Mouse (Mus musculus) CH12.LX (cell line): ENCODE measurements around the gene Wnk4. TPM values are rescaled to one million over a fixed set of nuclear protein-coding genes. Genes with fewer than 3 reads are reported as not detected.

Experiments
- DNase-seq: peaks from one replicate; pipeline ENCODE4 v3.0.0-alpha.2; 2013; ENCODE audit errors: extremely low read depth
- H3K27ac ChIP-seq: 2 replicates; pipeline ENCODE4 v1.5.1; 2012; ENCODE audit warnings: low read depth, mild to moderate bottlenecking, control low read depth, moderate library complexity; ENCODE audit not compliant: insufficient read depth
- H3K27me3 ChIP-seq: replicated peaks from 2 replicates; pipeline ENCODE3; 2012; ENCODE audit warnings: inconsistent platforms
- H3K36me3 ChIP-seq, 2 experiments: replicated peaks in 1 of 2; 2 replicates each; pipeline versions ENCODE3 to v1.6.1; 2012; ENCODE audit warnings: inconsistent platforms in 1 of 2, low read length in 1 of 2, mild to moderate bottlenecking in 1 of 2, mixed read lengths in 1 of 2, moderate library complexity in 1 of 2; ENCODE audit not compliant: control insufficient read depth in 1 of 2, insufficient read depth in 1 of 2
- H3K4me1 ChIP-seq, 2 experiments: 2 replicates each; pipeline ENCODE4 v1.6.1; 2012; ENCODE audit warnings: inconsistent platforms in 1 of 2, moderate library complexity in 1 of 2; ENCODE audit not compliant: insufficient read depth in 2 of 2, control insufficient read depth in 1 of 2
- H3K4me2 ChIP-seq: 2 replicates; pipeline ENCODE4 v1.6.1; 2012; ENCODE audit warnings: low read depth, mild to moderate bottlenecking, control low read depth; ENCODE audit not compliant: poor library complexity, insufficient read depth, severe bottlenecking
- H3K4me3 ChIP-seq, 3 experiments: fragments of 150-350 bp in 1 of 3; sonication (generic) in 1 of 3; replicated peaks in 1 of 3; 2 replicates each; pipeline versions ENCODE3 to v1.5.1; 2011 to 2012; ENCODE audit warnings: low read depth in 2 of 3, low read length in 2 of 3, mild to moderate bottlenecking in 2 of 3, moderate library complexity in 2 of 3, control low read depth in 1 of 3, improper control_type of control experiment in 1 of 3, inconsistent platforms in 1 of 3, mixed read lengths in 1 of 3; ENCODE audit not compliant: poor library complexity in 1 of 3
- H3K79me2 ChIP-seq: replicated peaks from 2 replicates; pipeline ENCODE4 v1.6.1; 2012; ENCODE audit warnings: mild to moderate bottlenecking, moderate library complexity; ENCODE audit not compliant: control insufficient read depth, poor library complexity, insufficient read depth, severe bottlenecking; ENCODE audit errors: extremely low read depth
- H3K9ac ChIP-seq: 2 replicates; pipeline ENCODE4 v1.6.1; 2012; ENCODE audit warnings: low read depth, mild to moderate bottlenecking, control low read depth, moderate library complexity; ENCODE audit not compliant: insufficient read depth
- H3K9me3 ChIP-seq: replicated peaks from 2 replicates; pipeline ENCODE3; 2012; ENCODE audit warnings: low read length, inconsistent platforms, mixed read lengths
- CHD1 ChIP-seq: IDR thresholded peaks from 2 replicates; pipeline ENCODE4 v1.6.1; 2012; ENCODE audit warnings: low read depth, low read length, improper control_type of control experiment, inconsistent platforms
- CHD2 ChIP-seq: IDR thresholded peaks from 2 replicates; pipeline ENCODE4 v1.6.1; 2011; ENCODE audit warnings: low read length, improper control_type of control experiment
- E2F4 ChIP-seq: IDR thresholded peaks from 2 replicates; pipeline ENCODE4 v1.6.1; 2011; ENCODE audit warnings: low read depth, low read length, improper control_type of control experiment; ENCODE audit not compliant: insufficient replicate concordance
- ELF1 ChIP-seq: IDR thresholded peaks from 2 replicates; pipeline ENCODE4 v1.6.1; 2014; ENCODE audit warnings: low read depth, mild to moderate bottlenecking, inconsistent platforms, low read length, improper control_type of control experiment
- EP300 ChIP-seq: IDR thresholded peaks from 2 replicates; pipeline ENCODE4 v1.6.1; 2011; ENCODE audit warnings: low read length, improper control_type of control experiment
- ETS1 ChIP-seq: conservative IDR thresholded peaks from 2 replicates; pipeline ENCODE4 v1.6.1; 2012; ENCODE audit warnings: low read depth, mild to moderate bottlenecking, inconsistent platforms, low read length, improper control_type of control experiment, moderate library complexity
- GABPA ChIP-seq: IDR thresholded peaks from 2 replicates; pipeline ENCODE4 v1.6.1; 2012; ENCODE audit warnings: low read depth, low read length, improper control_type of control experiment, inconsistent platforms; ENCODE audit not compliant: insufficient replicate concordance
- IRF4 ChIP-seq: IDR thresholded peaks from 2 replicates; pipeline ENCODE4 v1.6.1; 2014; ENCODE audit warnings: low read depth, mild to moderate bottlenecking, inconsistent platforms, low read length, improper control_type of control experiment
- JUN ChIP-seq: IDR thresholded peaks from 2 replicates; pipeline ENCODE4 v1.6.1; 2011; ENCODE audit warnings: low read depth, mild to moderate bottlenecking, low read length, improper control_type of control experiment, moderate library complexity; ENCODE audit not compliant: insufficient read depth
- JUND ChIP-seq: conservative IDR thresholded peaks from 2 replicates; pipeline ENCODE4 v1.6.1; 2011; ENCODE audit warnings: low read depth, low read length, improper control_type of control experiment
- KAT2A ChIP-seq: IDR thresholded peaks from 2 replicates; pipeline ENCODE4 v1.6.1; 2012; ENCODE audit warnings: low read length, improper control_type of control experiment, inconsistent platforms; ENCODE audit not compliant: insufficient replicate concordance
- MAFK ChIP-seq: IDR thresholded peaks from 2 replicates; pipeline ENCODE4 v1.6.1; 2011; ENCODE audit warnings: low read length, improper control_type of control experiment; ENCODE audit not compliant: insufficient replicate concordance
- MEF2A ChIP-seq: IDR thresholded peaks from 2 replicates; pipeline ENCODE4 v1.6.1; 2014; ENCODE audit warnings: low read depth, mild to moderate bottlenecking, inconsistent platforms, low read length, improper control_type of control experiment, borderline replicate concordance
- MYC ChIP-seq: IDR thresholded peaks from 2 replicates; pipeline ENCODE4 v1.6.1; 2011; ENCODE audit warnings: low read depth, mild to moderate bottlenecking, improper control_type of control experiment, low read length
- POLR2A ChIP-seq: IDR thresholded peaks from 2 replicates; pipeline ENCODE4 v1.6.1; 2011; ENCODE audit warnings: low read depth, mild to moderate bottlenecking, improper control_type of control experiment, low read length
- POLR2AphosphoS2 ChIP-seq: IDR thresholded peaks from 2 replicates; pipeline ENCODE4 v1.6.1; 2011; ENCODE audit warnings: low read depth, low read length, improper control_type of control experiment
- RAD21 ChIP-seq: IDR thresholded peaks from 2 replicates; pipeline ENCODE4 v1.6.1; 2011; ENCODE audit warnings: low read depth, mild to moderate bottlenecking, low read length, improper control_type of control experiment, moderate library complexity
- SIN3A ChIP-seq: IDR thresholded peaks from 2 replicates; pipeline ENCODE4 v1.6.1; 2012; ENCODE audit warnings: low read length, improper control_type of control experiment, inconsistent platforms
- TCF12 ChIP-seq: IDR thresholded peaks from 2 replicates; pipeline ENCODE4 v1.6.1; 2014; ENCODE audit warnings: low read depth, mild to moderate bottlenecking, inconsistent platforms, low read length, improper control_type of control experiment
- UBTF ChIP-seq: IDR thresholded peaks from 2 replicates; pipeline ENCODE4 v1.6.1; 2012; ENCODE audit warnings: low read depth, mild to moderate bottlenecking, inconsistent platforms, low read length, improper control_type of control experiment, moderate library complexity
- USF1 ChIP-seq: IDR thresholded peaks from 2 replicates; pipeline ENCODE4 v1.6.1; 2014; ENCODE audit warnings: low read depth, mild to moderate bottlenecking, inconsistent platforms, low read length, improper control_type of control experiment
- USF2 ChIP-seq: conservative IDR thresholded peaks from 2 replicates; pipeline ENCODE4 v1.6.1; 2011; ENCODE audit warnings: low read depth, low read length, improper control_type of control experiment
- ZMIZ1 ChIP-seq: IDR thresholded peaks from 2 replicates; pipeline ENCODE4 v1.6.1; 2012; ENCODE audit warnings: low read depth, mild to moderate bottlenecking, inconsistent platforms, low read length, improper control_type of control experiment
- dilution Hi-C: fragments of 300-500 bp; cut with MboI; formaldehyde crosslinking; loops from 2 replicates; pipeline ENCODE4 v1.14.3; 2020; ENCODE audit warnings: low sequenced_read_pairs; ENCODE audit not compliant: extremely low pct_unique_long_range_greater_than_20kb, extremely low pct_ligation_motif_present
- in situ Hi-C: fragments of 300-500 bp; cut with MboI; formaldehyde crosslinking; loops from 3 replicates; pipeline ENCODE4 v1.14.3; 2019; ENCODE audit warnings: low sequenced_read_pairs, low pct_ligation_motif_present, low pct_unique_long_range_greater_than_20kb, mixed read lengths
- polyA plus RNA-seq: library from polyadenylated mRNA; unstranded; fragments of >175 nt; gene quantifications from 2 replicates; pipeline ENCODE4 v1.2.1, GENCODE M21; 2012; ENCODE audit warnings: low read depth; ENCODE audit not compliant: insufficient read length
- total RNA-seq, 2 experiments: library from RNA; depleted of rRNA; stranded (reverse); fragments of 300-350 nt in 1 of 2; fragments of >200 nt in 1 of 2; gene quantifications; 2 replicates each; pipeline ENCODE4 v1.2.3; 2012 to 2014

Gene Wnk4
- total and polyA plus RNA-seq, 3 experiments = 0.85 to 7.8 (median 0.90) TPM

- no peak overlapping the region for H3K9ac ChIP-seq
- dilution Hi-C loops = no loop called here
Measured at GRCm38 (mm10) chr11:101230526-101230925, 29.8 kb upstream of the Wnk4 start.

GRCm38 (mm10) chr11:101230991-101231871 lies 29.1 kb upstream of the Wnk4 start:
- H3K4me3 ChIP-seq = no peak overlapping the region
- peak overlapping the region; percentile 53; the same call in 1 of the 2 replicates for H3K4me2 ChIP-seq
- TF ChIP-seq GABPA = no peak
- TF ChIP-seq RAD21 = no peak
- no peak for TF ChIP-seq EP300
- no peak for TF ChIP-seq IRF4
- no peak for TF ChIP-seq JUN
- TF ChIP-seq ETS1 = no peak
- TF ChIP-seq CHD2 = no peak
- no peak for TF ChIP-seq USF1
- TF ChIP-seq ELF1 = no peak
- TF ChIP-seq POLR2A = no peak
- no peak for TF ChIP-seq KAT2A
- TF ChIP-seq POLR2AphosphoS2 = no peak
- TF ChIP-seq TCF12 = no peak
- dilution Hi-C loops (no loop called here), in situ Hi-C loops (no loop called here)
- H3K36me3 ChIP-seq = no peaks in the 10 kb centered on the region
- peaks cover 2% of the 10 kb centered on the region for H3K9me3 ChIP-seq
- H3K4me1 ChIP-seq = peaks cover 3 to 21% of the 10 kb centered on the region in 2 experiments; a peak in 2 of 4 replicates
- no peaks in the 10 kb centered on the region for H3K79me2 ChIP-seq
- DNase-seq = no peak
- H3K9ac ChIP-seq = no peak overlapping the region
- no peak overlapping the region for H3K27ac ChIP-seq
- peaks cover 30% of the 10 kb centered on the region for H3K27me3 ChIP-seq

More at GRCm38 (mm10) chr11:101230526-101230925, 29.8 kb upstream of the Wnk4 start:
- H3K36me3 ChIP-seq = no peaks in the 10 kb centered on the region
- H3K4me1 ChIP-seq = peaks cover 3 to 21% of the 10 kb centered on the region in 2 experiments; a peak in 2 of 4 replicates
- H3K79me2 ChIP-seq = no peaks in the 10 kb centered on the region
- H3K27ac ChIP-seq = no peak overlapping the region
- H3K4me3 ChIP-seq = no peak overlapping the region
- no peak for DNase-seq
- H3K4me2 ChIP-seq = no peak overlapping the region
- H3K27me3 ChIP-seq = peaks cover 30% of the 10 kb centered on the region
- in situ Hi-C loops = no loop called here
- peaks cover 2% of the 10 kb centered on the region for H3K9me3 ChIP-seq
- no peak for TF ChIP-seq USF2
- no peak for TF ChIP-seq USF1
- TF ChIP-seq E2F4 = no peak
- TF ChIP-seq MEF2A = no peak
- no peak for TF ChIP-seq ZMIZ1
- TF ChIP-seq MAFK = no peak
- TF ChIP-seq POLR2A = no peak
- no peak for TF ChIP-seq UBTF
- no peak for TF ChIP-seq MYC
- TF ChIP-seq CHD1 = no peak
- no peak for TF ChIP-seq EP300
- TF ChIP-seq IRF4 = no peak
- no peak for TF ChIP-seq SIN3A
- no peak for TF ChIP-seq RAD21
- no peak for TF ChIP-seq JUND
